In the genomic region with DNA sequence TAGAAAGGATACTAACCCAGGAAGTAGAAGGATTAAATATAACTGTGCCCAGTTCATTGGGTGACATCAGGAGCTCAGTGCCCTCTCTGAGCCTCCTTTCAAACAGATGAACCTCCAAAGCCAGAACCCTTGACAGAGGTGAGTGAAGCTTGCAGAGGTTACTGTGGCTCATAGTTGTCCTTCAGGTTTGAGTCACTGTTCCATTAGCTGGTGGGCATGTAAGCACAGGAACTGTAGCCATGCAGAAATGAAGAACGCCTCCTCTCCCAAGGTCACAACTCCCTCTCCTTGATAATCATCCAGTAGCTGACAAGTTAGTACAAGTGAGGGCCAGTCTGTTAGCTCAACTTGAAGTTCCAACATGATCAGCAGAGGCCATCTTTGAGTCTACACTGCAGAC, we compare ENCODE assay signal across 11 mouse cellular contexts.
"Had no signal": no experiment of that assay in that cellular context is flagged by ENCODE, and none has a peak within 500 bp of the region (broad histone marks: within the 10 kb centered on the region; RNA-seq: fewer than 3 reads in every experiment).

No protein-coding gene starts in this region.

- DNase-seq: kidney, adult 18-20 months; kidney, adult 9 months; kidney, postnatal 14 days; kidney, postnatal 4 days; left cerebral cortex, postnatal 4 days; liver, postnatal 0 days; lung, embryonic 14.5 days; retina, postnatal 1 day; right cerebral cortex, postnatal 25 days; spleen, adult 18-20 months; thymus, postnatal 25 days had no signal
